Mouse (Mus musculus) kidney, adult 8-10 months (tissue): ENCODE measurements around the gene Cenph.
"Not testable (repeated sequence)": the region's sequence is repeated elsewhere in the genome, so short reads cannot be mapped to it uniquely, and the experiment has no call there.

Source experiments
- DNase-seq, 2 experiments: peaks; one replicate each; pipeline ENCODE4 v3.0.0; 2022

The Cenph gene

GRCm38 (mm10) chr13:100775252-100776055 lies at the start of gene Cenph:
TSS of gene Cenph (minus strand) at chr13:100775899.
- peak; percentile 77 to 84 for DNase-seq

GRCm38 (mm10) chr13:100824916-100825315 lies 49.2 kb upstream of the Cenph start:
- DNase-seq = no peak

- no peak for DNase-seq
Observed at GRCm38 (mm10) chr13:100824306-100824705, 48.6 kb upstream of the Cenph start.

- DNase-seq = no peak
Observed at GRCm38 (mm10) chr13:100823863-100824262, 48.2 kb upstream of the Cenph start.

- no peak for DNase-seq
Observed at GRCm38 (mm10) chr13:100814451-100814850, 38.8 kb upstream of the Cenph start.

- no peak for DNase-seq
Observed at GRCm38 (mm10) chr13:100805776-100806175, 30.1 kb upstream of the Cenph start.

GRCm38 (mm10) chr13:100797171-100797570 lies 21.5 kb upstream of the Cenph start:
- DNase-seq = peak in 1 of 2 experiments; percentile 25

GRCm38 (mm10) chr13:100789083-100789482 lies 13.4 kb upstream of the Cenph start:
- no peak for DNase-seq

GRCm38 (mm10) chr13:100788057-100788456 lies 12.4 kb upstream of the Cenph start:
- DNase-seq = not testable (repeated sequence)

- peak; percentile 63 to 67 for DNase-seq
Observed at GRCm38 (mm10) chr13:100787316-100788010, 11.8 kb upstream of the Cenph start.

- DNase-seq = peak; percentile 89 to 91
Observed at GRCm38 (mm10) chr13:100786414-100786867, 10.7 kb upstream of the Cenph start, which contains the start of gene Ccnb1. TSS of gene Ccnb1 (minus strand) at chr13:100786570.

- DNase-seq = no peak
Observed at GRCm38 (mm10) chr13:100785806-100786413, 10.2 kb upstream of the Cenph start.

- DNase-seq = no peak
Observed at GRCm38 (mm10) chr13:100777491-100777890, 1.8 kb upstream of the Cenph start.

GRCm38 (mm10) chr13:100776710-100777109 lies 1.0 kb upstream of the Cenph start:
- no peak for DNase-seq

- no peak for DNase-seq
Observed at GRCm38 (mm10) chr13:100776056-100776419, 339 bp upstream of the Cenph start.

- DNase-seq = no peak
Observed at GRCm38 (mm10) chr13:100774704-100775103, 995 bp downstream of the Cenph start.

GRCm38 (mm10) chr13:100755329-100755728 lies 20.4 kb downstream of the Cenph start:
- DNase-seq = no peak

GRCm38 (mm10) chr13:100754186-100754585 lies 21.5 kb downstream of the Cenph start:
- no peak for DNase-seq

- DNase-seq = no peak
Observed at GRCm38 (mm10) chr13:100753011-100753410, 22.7 kb downstream of the Cenph start.

- no peak for DNase-seq
Observed at GRCm38 (mm10) chr13:100752529-100752928, 23.2 kb downstream of the Cenph start.

- DNase-seq = no peak
Observed at GRCm38 (mm10) chr13:100751402-100751801, 24.3 kb downstream of the Cenph start.

GRCm38 (mm10) chr13:100750799-100751198 lies 24.9 kb downstream of the Cenph start:
- no peak for DNase-seq

GRCm38 (mm10) chr13:100748638-100749037 lies 27.1 kb downstream of the Cenph start:
- no peak for DNase-seq

- no peak for DNase-seq
Observed at GRCm38 (mm10) chr13:100746090-100746489, 29.6 kb downstream of the Cenph start.
